Mouse (Mus musculus): ENCODE data around the gene Ehd1.
"Not testable (repeated sequence)": the region's sequence is repeated elsewhere in the genome, so short reads cannot be mapped to it uniquely, and the experiment has no call there.

Ehd1 gene

GRCm38 (mm10) chr19:6279481-6280144 is 3.1 kb downstream of the Ehd1 start:
- no peak for DNase-seq (ENCODE audit: low read depth, low spot score)

DNA sequence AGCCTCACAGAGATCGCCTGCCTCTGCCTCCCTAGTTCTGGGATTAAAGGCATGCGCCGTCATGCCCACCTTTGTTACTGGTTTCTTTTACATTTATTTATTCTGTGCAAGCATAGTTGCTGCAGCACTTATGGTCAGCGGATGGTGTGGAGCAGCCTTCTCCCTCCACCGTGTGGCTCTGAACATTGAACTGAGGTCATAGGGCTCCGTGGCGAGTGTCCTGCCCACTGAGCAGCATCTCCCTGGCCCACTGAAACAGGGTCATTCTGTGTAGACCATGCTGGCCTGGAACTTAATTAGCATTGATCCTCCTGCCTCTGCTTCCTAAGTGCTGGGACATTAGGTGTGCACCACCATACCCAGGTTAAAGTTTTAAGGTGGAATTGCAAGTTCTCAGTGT is 4.0 kb downstream of the Ehd1 start:
- DNase-seq (ENCODE audit: low read depth, low spot score) = no peak

DNA sequence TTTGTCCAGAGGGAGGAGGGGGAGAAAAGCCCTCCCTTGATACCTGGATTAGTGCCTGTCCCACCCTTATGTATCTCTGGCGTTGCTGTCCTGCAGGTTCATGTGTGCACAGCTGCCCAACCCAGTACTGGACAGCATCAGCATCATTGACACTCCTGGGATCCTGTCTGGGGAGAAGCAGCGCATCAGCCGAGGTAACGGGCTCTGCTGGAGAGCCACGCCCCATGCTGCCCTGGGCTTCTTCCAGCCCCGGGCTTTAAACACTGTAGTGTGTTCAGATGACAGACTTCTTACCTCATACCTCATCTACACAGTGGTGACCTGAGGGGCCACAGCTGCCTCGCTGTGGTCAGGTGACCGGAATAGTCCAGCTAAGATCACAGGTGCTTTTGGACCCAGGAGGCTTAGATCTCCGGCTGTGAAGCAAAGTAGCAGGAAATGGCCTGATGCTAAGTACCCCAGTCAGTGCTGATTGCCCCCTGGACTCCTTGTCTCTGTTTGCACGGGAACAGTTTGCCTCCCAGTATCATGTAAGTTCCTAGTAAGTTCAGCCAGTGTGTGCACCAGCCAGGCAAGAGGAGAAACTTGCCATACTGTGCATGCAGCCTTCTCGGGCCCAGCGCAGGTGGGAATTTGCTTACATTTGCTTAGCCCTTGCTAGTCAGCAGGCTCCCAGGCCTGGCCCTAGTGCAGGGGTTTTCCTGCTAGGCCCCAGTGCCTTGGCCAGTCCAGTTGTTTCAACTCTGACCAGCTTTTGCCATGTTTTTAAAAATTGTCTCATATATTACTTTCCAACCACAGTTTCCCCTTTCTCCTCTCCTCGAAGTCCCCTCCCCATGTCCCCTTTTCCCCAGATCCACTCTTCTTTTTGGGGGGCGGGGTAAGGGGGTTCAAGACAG is 4.8 kb downstream of the Ehd1 start:
- no peak for DNase-seq (ENCODE audit: low read depth, low spot score)

DNA sequence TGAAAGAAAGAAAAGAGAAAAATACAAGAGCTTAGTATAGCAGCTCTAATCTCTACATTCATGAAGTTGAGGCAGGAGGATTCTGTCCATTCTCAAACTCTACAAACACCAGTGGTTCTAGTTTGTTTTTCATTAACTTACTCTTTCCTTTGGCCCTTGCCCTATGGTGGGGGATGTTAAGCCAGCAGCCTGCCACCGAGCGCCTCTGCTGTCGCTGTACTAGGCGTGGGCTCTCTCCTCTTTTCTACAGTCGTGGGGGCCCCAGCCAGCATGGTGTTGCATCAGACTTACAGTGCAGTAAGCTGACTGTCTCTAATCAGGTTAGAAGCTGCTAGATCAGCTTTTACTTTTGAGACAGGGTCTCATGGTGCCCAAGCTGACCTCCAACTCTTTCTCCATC is 6.5 kb downstream of the Ehd1 start:
- no peak for DNase-seq (ENCODE audit: low read depth, low spot score)

GRCm38 (mm10) chr19:6284502-6284901 is 8.0 kb downstream of the Ehd1 start:
- DNase-seq (ENCODE audit: low read depth, low spot score) = no peak

DNA sequence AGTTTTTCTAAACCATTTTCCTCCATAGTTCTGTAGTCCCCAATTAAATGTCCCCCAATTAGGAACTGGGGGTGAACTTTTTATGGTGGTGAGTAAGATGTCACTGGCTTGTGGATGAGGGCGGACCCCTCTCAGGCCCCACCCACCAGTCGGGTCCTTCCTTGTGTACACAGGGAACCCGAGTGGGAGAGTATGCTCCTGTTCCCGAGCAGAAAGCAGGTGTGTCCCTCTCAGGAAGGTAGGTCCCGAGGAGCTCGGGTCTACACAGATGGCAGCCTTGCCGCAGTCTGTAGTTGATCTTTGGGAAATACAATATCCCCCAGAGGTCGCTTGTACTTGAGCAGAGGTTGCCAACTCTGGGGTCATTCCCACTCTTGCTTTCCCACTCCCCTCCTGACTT is 8.7 kb downstream of the Ehd1 start:
- DNase-seq (ENCODE audit: low read depth, low spot score) = no peak

GRCm38 (mm10) chr19:6285632-6286433 is 9.3 kb downstream of the Ehd1 start:
- DNase-seq (ENCODE audit: low read depth, low spot score) = no peak

GRCm38 (mm10) chr19:6286434-6287401 is 10.2 kb downstream of the Ehd1 start:
- DNase-seq (ENCODE audit: low read depth, low spot score) = no peak

DNA sequence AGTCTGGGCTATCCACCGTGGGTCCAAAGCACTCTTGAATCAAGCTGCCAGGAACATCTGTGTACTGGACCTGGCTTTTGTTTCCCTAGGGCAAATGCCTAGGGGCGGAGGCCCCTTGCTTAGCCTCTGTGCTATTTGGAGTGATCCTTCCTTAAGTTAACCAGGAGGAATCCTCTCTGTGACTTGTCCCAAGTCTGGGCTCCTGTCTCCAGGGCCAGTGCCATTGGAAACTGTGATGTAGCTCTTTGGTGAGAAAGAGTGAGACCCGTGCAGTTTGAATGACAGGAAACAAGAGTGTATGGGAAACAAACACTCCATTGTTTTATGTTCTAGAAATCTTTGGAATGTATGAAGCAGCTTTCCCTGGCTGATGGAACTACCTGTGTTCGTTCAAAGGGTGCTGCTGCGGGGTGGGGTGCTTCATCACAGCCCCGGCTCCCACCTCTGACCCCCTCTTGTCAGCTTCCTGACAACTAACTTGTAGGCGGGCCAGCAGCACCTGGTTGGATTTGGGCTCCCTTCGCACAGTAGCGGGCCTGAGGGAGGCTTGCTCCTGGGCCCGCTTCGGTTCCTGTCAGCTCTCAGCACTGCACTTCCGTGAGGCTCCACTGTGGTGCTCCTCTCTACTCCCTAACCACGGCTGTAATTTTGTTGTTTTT is 11.8 kb downstream of the Ehd1 start:
- no peak for DNase-seq (ENCODE audit: low read depth, low spot score)

DNA sequence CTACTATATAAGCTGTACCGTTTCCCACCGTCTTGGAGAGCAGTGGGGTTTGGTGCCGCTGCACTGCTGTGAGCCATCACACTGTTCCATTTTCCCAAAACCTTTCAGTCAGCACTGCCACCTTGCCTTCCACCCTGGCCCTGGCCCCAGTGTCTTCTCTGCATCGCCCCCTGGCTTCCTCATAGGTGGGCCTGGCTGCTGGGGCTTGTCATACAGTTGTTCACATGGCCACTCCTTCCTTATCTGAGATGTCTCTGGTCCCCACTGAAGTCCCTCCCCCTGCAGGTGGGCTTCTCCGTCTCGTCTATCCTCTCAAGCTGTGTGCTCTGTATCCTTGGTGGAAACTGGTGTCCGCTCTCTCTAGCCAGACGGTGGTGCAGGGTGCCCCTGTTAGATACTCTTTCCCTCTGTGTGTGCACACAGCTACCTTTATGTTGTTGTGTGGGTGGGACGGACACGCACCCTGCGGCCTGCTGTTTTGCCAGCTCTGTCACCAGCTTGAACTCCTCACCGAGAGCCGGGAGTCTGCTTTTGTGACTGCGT is 13.2 kb downstream of the Ehd1 start:
- no peak for DNase-seq (ENCODE audit: low read depth, low spot score)

- not testable (repeated sequence) for DNase-seq (ENCODE audit: low read depth, low spot score)
These were observed 14.2 kb downstream of the Ehd1 start for GRCm38 (mm10) chr19:6290720-6291116.

- no peak for DNase-seq (ENCODE audit: low read depth, low spot score)
These were observed 14.7 kb downstream of the Ehd1 start for GRCm38 (mm10) chr19:6291117-6291781.

- DNase-seq (ENCODE audit: low read depth, low spot score) = no peak
These were observed 15.7 kb downstream of the Ehd1 start for GRCm38 (mm10) chr19:6292262-6292661.

DNA sequence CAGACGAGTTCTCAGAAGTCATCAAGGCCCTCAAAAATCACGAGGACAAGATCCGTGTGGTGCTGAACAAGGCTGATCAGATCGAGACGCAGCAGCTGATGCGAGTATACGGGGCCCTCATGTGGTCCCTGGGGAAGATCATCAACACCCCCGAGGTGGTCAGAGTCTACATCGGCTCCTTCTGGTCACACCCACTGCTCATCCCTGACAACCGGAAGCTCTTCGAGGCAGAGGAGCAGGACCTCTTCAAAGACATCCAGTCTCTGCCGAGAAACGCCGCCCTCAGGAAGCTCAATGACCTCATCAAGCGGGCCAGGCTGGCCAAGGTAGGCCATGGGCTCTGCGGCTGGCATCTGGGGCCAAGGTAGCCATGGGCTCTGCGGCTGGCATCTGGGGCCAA is 17.8 kb downstream of the Ehd1 start:
- DNase-seq (ENCODE audit: low read depth, low spot score) = no peak

DNA sequence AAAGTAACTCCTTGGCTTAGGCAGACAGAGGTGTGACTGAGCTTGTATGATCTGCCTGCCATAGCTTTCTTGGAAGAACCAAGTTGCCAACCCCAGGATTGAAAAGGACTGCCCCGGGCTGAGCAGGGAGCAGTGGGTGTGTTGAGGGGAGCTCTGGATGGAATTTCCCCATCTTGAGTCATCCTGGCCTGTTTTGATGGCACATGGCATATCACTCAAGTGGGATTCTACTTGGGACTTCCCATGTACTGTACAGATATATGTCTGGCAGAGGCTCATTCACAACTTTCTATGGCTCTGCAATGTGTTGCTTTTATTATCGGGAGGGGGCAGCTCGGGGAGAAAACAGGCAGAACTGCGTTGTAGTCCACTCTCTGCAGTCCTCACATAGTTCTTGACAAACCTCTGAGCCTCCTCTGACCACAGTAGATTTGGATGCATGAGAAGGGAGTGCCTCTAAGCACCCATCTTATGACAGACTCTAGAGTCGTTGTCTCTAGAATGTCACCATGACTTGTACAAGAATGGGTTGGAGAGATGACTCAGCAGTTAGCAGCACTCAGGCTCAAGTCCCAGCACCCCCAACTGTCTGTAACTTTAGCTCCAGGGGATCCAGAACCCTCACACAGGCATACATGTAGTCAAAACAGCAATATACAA is 20.2 kb downstream of the Ehd1 start:
- DNase-seq (ENCODE audit: low read depth, low spot score) = no peak

- DNase-seq (ENCODE audit: low read depth, low spot score) = no peak
These were observed 21.1 kb downstream of the Ehd1 start for GRCm38 (mm10) chr19:6297641-6298040.

DNA sequence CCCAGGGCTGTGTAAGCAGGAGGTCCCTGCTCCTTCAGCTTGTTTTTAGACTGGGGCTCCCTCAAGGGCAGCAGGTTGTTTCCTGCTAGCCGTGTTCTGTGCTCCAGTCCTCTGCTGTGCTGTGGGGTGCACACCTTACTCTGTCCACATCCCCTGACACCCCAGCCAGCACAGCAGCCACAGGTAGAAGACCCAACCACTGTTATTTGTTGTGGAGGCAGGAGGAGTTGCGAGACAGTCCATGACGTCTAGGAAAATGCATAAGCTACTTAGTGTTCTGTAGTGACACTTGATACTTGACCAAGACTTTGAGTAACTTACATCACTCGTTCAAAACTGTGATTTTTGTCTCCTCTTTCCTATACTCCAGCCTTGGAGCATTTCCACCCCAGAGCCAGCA is 22.5 kb downstream of the Ehd1 start:
- DNase-seq (ENCODE audit: low read depth, low spot score) = no peak

GRCm38 (mm10) chr19:6299450-6300267 is 23.1 kb downstream of the Ehd1 start:
- DNase-seq (ENCODE audit: low read depth, low spot score) = no peak

All from brain, embryonic 18.5 days (tissue).